Mouse (Mus musculus): ENCODE measurements around the gene Egln2. TPM values are rescaled to one million over a fixed set of nuclear protein-coding genes. Genes with fewer than 3 reads are reported as not detected.
A peak's percentile ranks its signal among the peaks of the same experiment; 100 is the strongest.

Gene Egln2
- total RNA-seq, 1 experiment = 53.4 TPM

DNA sequence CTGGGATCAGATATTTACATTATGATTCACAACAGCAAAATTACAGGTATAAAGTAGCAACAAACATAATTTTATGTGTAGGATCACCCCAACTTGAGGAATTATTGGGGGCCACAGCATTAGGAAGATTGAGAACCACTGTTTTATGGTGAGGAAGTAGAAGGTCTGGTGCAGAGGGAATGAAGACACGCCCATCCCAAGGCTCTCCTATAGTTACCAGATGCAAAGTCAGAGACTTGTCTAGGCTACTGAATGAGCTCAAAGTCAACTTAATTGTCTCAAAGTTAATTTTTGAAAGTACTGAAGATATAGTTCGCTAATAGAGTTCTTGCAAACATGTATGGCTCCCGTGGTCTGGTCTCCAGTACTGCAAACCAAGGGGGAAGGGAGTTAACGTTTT, 32.8 kb downstream of the Egln2 start:
- H3K9me3 ChIP-seq (ENCODE audit: control insufficient read depth, insufficient read depth, low read depth, low read length) = no peaks in the 10 kb centered on the region
- H3K4me3 ChIP-seq (ENCODE audit: insufficient read depth in 1 of 2, low read depth in 1 of 2, low read length in 2 of 2, poor library complexity in 1 of 2, severe bottlenecking in 1 of 2) = no peak overlapping the region
- no peak overlapping the region for H3K9ac ChIP-seq (ENCODE audit: insufficient read depth, low read depth, low read length, poor library complexity, severe bottlenecking)
- TF ChIP-seq ZC3H11A (IDR thresholded peaks at IDR 0.05; ENCODE audit: borderline replicate concordance, low read depth, low read length) (no peak), HCFC1 (IDR thresholded peaks at IDR 0.05; ENCODE audit: borderline replicate concordance, insufficient read depth, low read length) (no peak), CHD2 (IDR thresholded peaks at IDR 0.05; ENCODE audit: low read depth, low read length) (no peak), MAFK (IDR thresholded peaks at IDR 0.05; ENCODE audit: insufficient read depth, low read depth, low read length) (no peak), ZNF384 (IDR thresholded peaks at IDR 0.05; ENCODE audit: low read depth, low read length) (no peak)
- DNase-seq (ENCODE audit: low read depth, low spot score) = no peak
- peaks cover 0 to 10% of the 10 kb centered on the region in 2 experiments; a peak in 1 of 4 replicates for H3K4me1 ChIP-seq (ENCODE audit: control insufficient read depth in 2 of 2, insufficient read depth in 2 of 2, low read length in 2 of 2, poor library complexity in 1 of 2)
- in situ Hi-C loops (cut with MboI; ENCODE audit: low sequenced_read_pairs in 2 of 2, unreplicated experiment in 2 of 2) = no loop called here
- no peak overlapping the region for H3K27ac ChIP-seq (ENCODE audit: insufficient read depth, low read depth, low read length, poor library complexity, severe bottlenecking)
- H3K36me3 ChIP-seq (ENCODE audit: control insufficient read depth, insufficient read depth, low read length, poor library complexity, severe bottlenecking) = no peaks in the 10 kb centered on the region

DNA sequence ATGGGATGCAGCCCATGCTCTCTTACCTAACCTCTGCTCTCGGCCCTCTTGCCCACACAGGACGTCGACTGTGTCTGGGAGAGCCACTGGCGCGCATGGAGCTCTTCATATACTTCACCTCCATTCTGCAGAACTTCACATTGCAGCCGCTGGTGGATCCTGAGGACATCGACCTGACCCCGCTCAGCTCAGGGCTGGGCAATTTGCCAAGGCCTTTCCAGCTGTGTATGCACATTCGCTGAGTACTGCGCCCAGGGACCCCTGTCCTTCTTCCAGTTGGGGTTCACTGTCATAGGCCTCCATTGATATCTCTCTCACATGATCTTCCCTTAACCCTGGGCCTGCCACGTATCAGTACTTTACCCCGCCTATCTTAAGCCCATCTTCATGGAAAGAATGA, 33.4 kb downstream of the Egln2 start:
- Histone ChIP-seq H3K9me3 (ENCODE audit: control insufficient read depth, insufficient read depth, low read depth, low read length) (no peaks in the 10 kb centered on the region), H3K9ac (ENCODE audit: insufficient read depth, low read depth, low read length, poor library complexity, severe bottlenecking) (no peak overlapping the region), H3K36me3 (ENCODE audit: control insufficient read depth, insufficient read depth, low read length, poor library complexity, severe bottlenecking) (no peaks in the 10 kb centered on the region), H3K4me3 (ENCODE audit: insufficient read depth in 1 of 2, low read depth in 1 of 2, low read length in 2 of 2, poor library complexity in 1 of 2, severe bottlenecking in 1 of 2) (no peak overlapping the region; a peak in 1 of 4 replicates), H3K27ac (ENCODE audit: insufficient read depth, low read depth, low read length, poor library complexity, severe bottlenecking) (no peak overlapping the region), H3K4me1 (ENCODE audit: control insufficient read depth in 2 of 2, insufficient read depth in 2 of 2, low read length in 2 of 2, poor library complexity in 1 of 2) (peaks cover 0 to 10% of the 10 kb centered on the region in 2 experiments; a peak in 1 of 4 replicates)
- DNase-seq (ENCODE audit: low read depth, low spot score) = no peak
- in situ Hi-C loops (cut with MboI; ENCODE audit: low sequenced_read_pairs in 2 of 2, unreplicated experiment in 2 of 2) = no loop called here
- TF ChIP-seq MAFK (IDR thresholded peaks at IDR 0.05; ENCODE audit: insufficient read depth, low read depth, low read length) = no peak
- TF ChIP-seq HCFC1 (IDR thresholded peaks at IDR 0.05; ENCODE audit: borderline replicate concordance, insufficient read depth, low read length) = no peak
- no peak for TF ChIP-seq CHD2 (IDR thresholded peaks at IDR 0.05; ENCODE audit: low read depth, low read length)
- no peak for TF ChIP-seq ZNF384 (IDR thresholded peaks at IDR 0.05; ENCODE audit: low read depth, low read length)
- TF ChIP-seq ZC3H11A (IDR thresholded peaks at IDR 0.05; ENCODE audit: borderline replicate concordance, low read depth, low read length) = no peak

DNA sequence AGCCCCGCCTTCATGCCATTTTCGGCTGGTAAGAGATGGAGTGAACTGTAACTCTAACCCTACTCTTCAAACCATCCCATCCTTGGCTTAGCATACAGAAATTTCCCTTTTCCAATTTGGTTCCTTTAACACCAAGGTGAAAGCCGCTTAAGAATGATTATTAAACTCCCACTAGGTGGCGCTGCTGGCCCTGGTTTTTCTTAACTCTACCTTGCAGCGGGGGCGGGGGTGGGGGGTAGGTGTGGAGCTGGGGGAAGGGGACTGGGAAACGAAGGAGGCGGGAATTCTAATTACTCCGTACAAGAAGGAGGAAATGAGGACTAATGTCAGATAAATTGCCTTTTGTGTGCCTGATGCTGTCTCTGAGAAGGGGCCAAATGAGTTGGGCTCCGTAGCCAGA, 34.0 kb downstream of the Egln2 start:
- Histone ChIP-seq H3K9me3 (ENCODE audit: control insufficient read depth, insufficient read depth, low read depth, low read length) (no peaks in the 10 kb centered on the region), H3K4me3 (ENCODE audit: insufficient read depth in 1 of 2, low read depth in 1 of 2, low read length in 2 of 2, poor library complexity in 1 of 2, severe bottlenecking in 1 of 2) (no peak overlapping the region), H3K27ac (ENCODE audit: insufficient read depth, low read depth, low read length, poor library complexity, severe bottlenecking) (no peak overlapping the region), H3K36me3 (ENCODE audit: control insufficient read depth, insufficient read depth, low read length, poor library complexity, severe bottlenecking) (no peaks in the 10 kb centered on the region), H3K9ac (ENCODE audit: insufficient read depth, low read depth, low read length, poor library complexity, severe bottlenecking) (no peak overlapping the region), H3K4me1 (ENCODE audit: control insufficient read depth in 2 of 2, insufficient read depth in 2 of 2, low read length in 2 of 2, poor library complexity in 1 of 2) (peaks cover 0 to 10% of the 10 kb centered on the region in 2 experiments; a peak in 1 of 4 replicates)
- TF ChIP-seq ZC3H11A (IDR thresholded peaks at IDR 0.05; ENCODE audit: borderline replicate concordance, low read depth, low read length) = peak; percentile 27; the same call in 1 of the 2 replicates
- TF ChIP-seq ZNF384 (IDR thresholded peaks at IDR 0.05; ENCODE audit: low read depth, low read length) = no peak
- no peak for TF ChIP-seq MAFK (IDR thresholded peaks at IDR 0.05; ENCODE audit: insufficient read depth, low read depth, low read length)
- no peak for TF ChIP-seq CHD2 (IDR thresholded peaks at IDR 0.05; ENCODE audit: low read depth, low read length)
- no peak for TF ChIP-seq HCFC1 (IDR thresholded peaks at IDR 0.05; ENCODE audit: borderline replicate concordance, insufficient read depth, low read length)
- DNase-seq (ENCODE audit: low read depth, low spot score) = peak; percentile 88
- in situ Hi-C loops (cut with MboI; ENCODE audit: low sequenced_read_pairs in 2 of 2, unreplicated experiment in 2 of 2) = no loop called here

DNA sequence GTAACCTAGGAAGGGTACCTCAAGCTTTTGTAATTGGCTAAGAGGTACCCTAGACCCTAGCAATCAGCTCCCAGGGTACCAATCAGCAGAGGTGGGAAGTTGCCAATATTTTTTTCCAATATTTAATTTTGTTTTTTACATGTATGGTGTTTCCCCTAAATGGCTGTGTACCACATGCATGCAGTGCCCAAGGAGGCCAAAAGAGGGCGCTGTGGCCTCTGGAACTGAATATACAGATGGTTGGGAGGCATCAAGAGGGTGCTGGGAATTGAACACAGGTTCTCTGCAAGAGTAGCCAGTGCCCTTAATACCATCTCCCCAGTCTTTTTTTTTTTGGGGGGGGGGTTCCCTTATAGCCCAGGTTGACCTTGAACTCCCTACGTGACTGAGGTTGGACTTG, 35.2 kb downstream of the Egln2 start:
- Histone ChIP-seq H3K27ac (ENCODE audit: insufficient read depth, low read depth, low read length, poor library complexity, severe bottlenecking) (no peak overlapping the region), H3K9me3 (ENCODE audit: control insufficient read depth, insufficient read depth, low read depth, low read length) (no peaks in the 10 kb centered on the region), H3K4me1 (ENCODE audit: control insufficient read depth in 2 of 2, insufficient read depth in 2 of 2, low read length in 2 of 2, poor library complexity in 1 of 2) (peaks cover 0 to 10% of the 10 kb centered on the region in 2 experiments; a peak in 1 of 4 replicates), H3K9ac (ENCODE audit: insufficient read depth, low read depth, low read length, poor library complexity, severe bottlenecking) (no peak overlapping the region), H3K36me3 (ENCODE audit: control insufficient read depth, insufficient read depth, low read length, poor library complexity, severe bottlenecking) (no peaks in the 10 kb centered on the region), H3K4me3 (ENCODE audit: insufficient read depth in 1 of 2, low read depth in 1 of 2, low read length in 2 of 2, poor library complexity in 1 of 2, severe bottlenecking in 1 of 2) (no peak overlapping the region)
- in situ Hi-C loops (cut with MboI; ENCODE audit: low sequenced_read_pairs in 2 of 2, unreplicated experiment in 2 of 2) = no loop called here
- TF ChIP-seq ZNF384 (IDR thresholded peaks at IDR 0.05; ENCODE audit: low read depth, low read length) (no peak), MAFK (IDR thresholded peaks at IDR 0.05; ENCODE audit: insufficient read depth, low read depth, low read length) (no peak), ZC3H11A (IDR thresholded peaks at IDR 0.05; ENCODE audit: borderline replicate concordance, low read depth, low read length) (no peak), HCFC1 (IDR thresholded peaks at IDR 0.05; ENCODE audit: borderline replicate concordance, insufficient read depth, low read length) (no peak), CHD2 (IDR thresholded peaks at IDR 0.05; ENCODE audit: low read depth, low read length) (no peak)
- DNase-seq (ENCODE audit: low read depth, low spot score) = no peak
